ENCODE assay signal across 18 mouse cellular contexts in genomic region chr3:55333511-55333910, GRCm38 (mm10).
"Had no signal": no experiment of that assay in that cellular context is flagged by ENCODE, and none has a peak within 500 bp of the region (broad histone marks: within the 10 kb centered on the region; RNA-seq: fewer than 3 reads in every experiment).

No protein-coding gene starts in this region.

- H3K9ac ChIP-seq: liver, postnatal 0 days; lung, embryonic 15.5 days; midbrain, embryonic 13.5 days; midbrain, embryonic 15.5 days; neural tube, embryonic 12.5 days; stomach, embryonic 15.5 days had no signal

- H3K27me3 ChIP-seq: lung, embryonic 15.5 days; megakaryocyte, embryonic 14.5 days; midbrain, embryonic 13.5 days; midbrain, embryonic 15.5 days; neural tube, embryonic 12.5 days; stomach, embryonic 15.5 days had no signal

- H3K4me3 ChIP-seq: lung, embryonic 15.5 days; megakaryocyte, embryonic 14.5 days; midbrain, embryonic 13.5 days; midbrain, embryonic 15.5 days; neural tube, embryonic 12.5 days; stomach, embryonic 15.5 days had no signal

- H3K36me3 ChIP-seq: lung, embryonic 15.5 days; stomach, embryonic 15.5 days had no signal

- H3K4me1 ChIP-seq: lung, embryonic 15.5 days; megakaryocyte, embryonic 14.5 days; midbrain, embryonic 13.5 days; midbrain, embryonic 15.5 days; neural tube, embryonic 12.5 days; stomach, embryonic 15.5 days had no signal

- H3K27ac ChIP-seq: lung, embryonic 15.5 days; macrophage; midbrain, embryonic 13.5 days; midbrain, embryonic 15.5 days; neural tube, embryonic 12.5 days; stomach, embryonic 15.5 days; stomach, postnatal 0 days had no signal

- DNase-seq: liver, postnatal 0 days; lung, adult 2 months; lung, postnatal 14 days; lung, postnatal 36 days; retina, postnatal 1 day; right cerebral cortex, adult 18-20 months; right cerebral cortex, postnatal 25 days; thymus, adult 2 months; thymus, postnatal 25 days; thymus, postnatal 4 days had no signal
